Mouse (Mus musculus) CH12.LX (cell line): ENCODE measurements at regions not wholly inside any gene's neighbourhood (a gene's known extent, or its start where the extent isn't known, plus 50 kb on each side); places are given as distances from the start of the nearest gene placed in this dataset.

Source experiments
- CHD2 ChIP-seq: IDR thresholded peaks from 2 replicates; pipeline ENCODE4 v1.6.1; 2011; ENCODE audit warnings: low read length, improper control_type of control experiment
- CTCF ChIP-seq, 2 experiments: IDR thresholded peaks in 1 of 2; conservative IDR thresholded peaks in 1 of 2; 2 replicates each; pipeline ENCODE4 v1.5.1; 2011 to 2012; ENCODE audit warnings: low read depth in 2 of 2, low read length in 2 of 2, improper control_type of control experiment in 1 of 2, inconsistent platforms in 1 of 2, mild to moderate bottlenecking in 1 of 2, moderate library complexity in 1 of 2
- E2F4 ChIP-seq: IDR thresholded peaks from 2 replicates; pipeline ENCODE4 v1.6.1; 2011; ENCODE audit warnings: low read depth, low read length, improper control_type of control experiment; ENCODE audit not compliant: insufficient replicate concordance
- ELF1 ChIP-seq: IDR thresholded peaks from 2 replicates; pipeline ENCODE4 v1.6.1; 2014; ENCODE audit warnings: low read depth, mild to moderate bottlenecking, inconsistent platforms, low read length, improper control_type of control experiment
- GABPA ChIP-seq: IDR thresholded peaks from 2 replicates; pipeline ENCODE4 v1.6.1; 2012; ENCODE audit warnings: low read depth, low read length, improper control_type of control experiment, inconsistent platforms; ENCODE audit not compliant: insufficient replicate concordance
- HCFC1 ChIP-seq: IDR thresholded peaks from 2 replicates; pipeline ENCODE4 v1.6.1; 2012; ENCODE audit warnings: low read depth, mild to moderate bottlenecking, inconsistent platforms, low read length, improper control_type of control experiment
- JUND ChIP-seq: conservative IDR thresholded peaks from 2 replicates; pipeline ENCODE4 v1.6.1; 2011; ENCODE audit warnings: low read depth, low read length, improper control_type of control experiment
- POLR2A ChIP-seq: IDR thresholded peaks from 2 replicates; pipeline ENCODE4 v1.6.1; 2011; ENCODE audit warnings: low read depth, mild to moderate bottlenecking, improper control_type of control experiment, low read length
- POLR2AphosphoS2 ChIP-seq: IDR thresholded peaks from 2 replicates; pipeline ENCODE4 v1.6.1; 2011; ENCODE audit warnings: low read depth, low read length, improper control_type of control experiment
- RCOR1 ChIP-seq: conservative IDR thresholded peaks from 2 replicates; pipeline ENCODE4 v1.6.1; 2012; ENCODE audit warnings: low read depth, mild to moderate bottlenecking, inconsistent platforms, low read length, improper control_type of control experiment
- SIN3A ChIP-seq: IDR thresholded peaks from 2 replicates; pipeline ENCODE4 v1.6.1; 2012; ENCODE audit warnings: low read length, improper control_type of control experiment, inconsistent platforms
- USF2 ChIP-seq: conservative IDR thresholded peaks from 2 replicates; pipeline ENCODE4 v1.6.1; 2011; ENCODE audit warnings: low read depth, low read length, improper control_type of control experiment
- ZC3H11A ChIP-seq: IDR thresholded peaks from 2 replicates; pipeline ENCODE4 v1.6.1; 2012; ENCODE audit warnings: low read depth, mild to moderate bottlenecking, inconsistent platforms, low read length, improper control_type of control experiment
- ZMIZ1 ChIP-seq: IDR thresholded peaks from 2 replicates; pipeline ENCODE4 v1.6.1; 2012; ENCODE audit warnings: low read depth, mild to moderate bottlenecking, inconsistent platforms, low read length, improper control_type of control experiment

DNA sequence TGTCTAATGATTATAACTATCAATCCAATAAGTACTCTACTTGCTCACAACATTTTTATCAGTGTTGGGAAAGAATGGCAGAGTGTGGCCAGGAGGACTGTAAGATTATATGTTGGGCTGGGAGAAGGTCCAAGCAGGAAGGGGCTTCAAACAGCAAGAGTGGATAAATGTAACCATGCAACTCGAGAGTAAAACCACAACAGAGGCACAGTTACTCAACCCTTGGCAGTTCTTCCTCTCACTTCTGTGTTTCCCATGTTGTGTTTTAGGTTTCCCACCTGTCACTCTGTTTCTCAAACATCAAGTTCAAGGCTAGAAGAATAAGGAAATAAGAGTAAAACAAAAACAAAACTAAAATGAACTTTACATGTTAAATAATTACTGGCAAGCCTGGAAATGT lies 957.4 kb downstream of the Abca13 start:
- no peak for TF ChIP-seq GABPA
- no peak for TF ChIP-seq HCFC1
- no peak for TF ChIP-seq ZMIZ1
- no peak for TF ChIP-seq CHD2
- TF ChIP-seq POLR2A: no peak
- TF ChIP-seq CTCF (conservative IDR thresholded peaks at IDR 0.05 in 1 of 2, IDR thresholded peaks at IDR 0.05 in 1 of 2; ENCODE audit: low read depth in 2 of 2, low read length in 2 of 2): no peak
- no peak for TF ChIP-seq SIN3A
- no peak for TF ChIP-seq E2F4
- no peak for TF ChIP-seq POLR2AphosphoS2
- no peak for TF ChIP-seq ZC3H11A
- TF ChIP-seq USF2: no peak
- TF ChIP-seq RCOR1: no peak
- no peak for TF ChIP-seq JUND
- no peak for TF ChIP-seq ELF1
